Mouse (Mus musculus) hindbrain, embryonic 15.5 days (tissue): ENCODE data around the gene Unc5b. TPM values are rescaled to one million over a fixed set of nuclear protein-coding genes. Genes with fewer than 3 reads are reported as not detected.

Experiments
- ATAC-seq: fragments of 200-750 bp; cut with Nextera tagmentation; 2 replicates; pipeline ENCODE4 v1.8.0; 2017; ENCODE audit warnings: low read depth, moderate number of reproducible peaks, moderate TSS enrichment; ENCODE audit not compliant: low FRiP score
- H3K27ac ChIP-seq: fragments of 300-500 bp; sonication (generic); replicated peaks from 2 replicates; pipeline ENCODE4 v1.5.1; 2015; ENCODE audit warnings: mild to moderate bottlenecking, inconsistent platforms
- H3K27me3 ChIP-seq: fragments of 300-500 bp; sonication (generic); 2 replicates; pipeline ENCODE4 v1.6.1; 2015; ENCODE audit warnings: control low read depth, inconsistent platforms
- H3K36me3 ChIP-seq: fragments of 300-500 bp; sonication (generic); 2 replicates; pipeline ENCODE4 v1.6.1; 2015; ENCODE audit warnings: control low read depth, inconsistent platforms
- H3K4me1 ChIP-seq: fragments of 300-500 bp; sonication (generic); replicated peaks from 2 replicates; pipeline ENCODE4 v1.6.1; 2015; ENCODE audit warnings: control low read depth, inconsistent platforms
- H3K4me2 ChIP-seq: fragments of 300-500 bp; sonication (generic); 2 replicates; pipeline ENCODE4 v1.6.1; 2015; ENCODE audit warnings: moderate library complexity, mild to moderate bottlenecking, inconsistent platforms
- H3K4me3 ChIP-seq: fragments of 300-500 bp; sonication (generic); 2 replicates; pipeline ENCODE4 v1.5.1; 2015; ENCODE audit warnings: mild to moderate bottlenecking, inconsistent platforms
- H3K9ac ChIP-seq: fragments of 300-500 bp; sonication (generic); 2 replicates; pipeline ENCODE4 v1.6.1; 2015; ENCODE audit warnings: inconsistent platforms
- H3K9me3 ChIP-seq: fragments of 300-500 bp; sonication (generic); 2 replicates; pipeline ENCODE4 v1.6.1; 2016; ENCODE audit warnings: control low read depth, inconsistent platforms
- WGBS: fragments of 180-500 bp; shearing (Covaris S2); methylation state at CpG from one replicate; pipeline ENCODE4 v1.1.7; 2015; 5-methylcytosine and 5-hydroxymethylcytosine counted together
- polyA plus RNA-seq: library from polyadenylated mRNA; unstranded; fragments of >200 nt; fragmentation: Nextera tagmentation; extraction: Ambion mirVana; gene quantifications from 2 replicates; pipeline ENCODE4 v1.2.1, GENCODE M21; 2015

Gene Unc5b
- polyA plus RNA-seq, 1 experiment from 2014 or later = 3.5 TPM

GRCm38 (mm10) chr10:60806207-60806538, 25.2 kb downstream of the Unc5b start:
- H3K4me3 ChIP-seq = no peak overlapping the region
- no peak overlapping the region for H3K27ac ChIP-seq
- no peaks in the 10 kb centered on the region for H3K36me3 ChIP-seq
- H3K4me2 ChIP-seq = no peak overlapping the region
- WGBS = 81% methylated on average over 8 of the region's 8 CpGs
- ATAC-seq = no peak
- H3K4me1 ChIP-seq = peaks cover 28% of the 10 kb centered on the region
- H3K9ac ChIP-seq = no peak overlapping the region
- no peaks in the 10 kb centered on the region for H3K9me3 ChIP-seq
- no peaks in the 10 kb centered on the region for H3K27me3 ChIP-seq

- Histone ChIP-seq H3K36me3 (no peaks in the 10 kb centered on the region), H3K27me3 (no peaks in the 10 kb centered on the region), H3K9ac (no peak overlapping the region), H3K27ac (no peak overlapping the region), H3K4me3 (no peak overlapping the region), H3K9me3 (no peaks in the 10 kb centered on the region), H3K4me1 (peaks cover 33% of the 10 kb centered on the region), H3K4me2 (no peak overlapping the region)
- 84% methylated on average over 21 of the region's 21 CpGs for WGBS
- no peak for ATAC-seq
Observed at GRCm38 (mm10) chr10:60805436-60806206, 25.8 kb downstream of the Unc5b start.

- no peaks in the 10 kb centered on the region for H3K27me3 ChIP-seq
- no peak for ATAC-seq
- H3K4me3 ChIP-seq = no peak overlapping the region
- no peaks in the 10 kb centered on the region for H3K36me3 ChIP-seq
- no peak overlapping the region; the same call in 1 of the 2 replicates for H3K27ac ChIP-seq
- WGBS = 24% methylated on average over 4 of the region's 4 CpGs
- H3K9ac ChIP-seq = no peak overlapping the region
- H3K9me3 ChIP-seq = no peaks in the 10 kb centered on the region
- peaks cover 41% of the 10 kb centered on the region for H3K4me1 ChIP-seq
- no peak overlapping the region for H3K4me2 ChIP-seq
Observed at GRCm38 (mm10) chr10:60804865-60805264, 26.5 kb downstream of the Unc5b start.

GRCm38 (mm10) chr10:60803971-60804370, 27.4 kb downstream of the Unc5b start:
- Histone ChIP-seq H3K36me3 (no peaks in the 10 kb centered on the region), H3K27ac (no peak overlapping the region), H3K4me2 (no peak overlapping the region), H3K4me1 (peaks cover 47% of the 10 kb centered on the region), H3K9me3 (no peaks in the 10 kb centered on the region), H3K4me3 (no peak overlapping the region), H3K27me3 (no peaks in the 10 kb centered on the region), H3K9ac (no peak overlapping the region)
- WGBS = 74% methylated on average over 10 of the region's 10 CpGs
- no peak for ATAC-seq

GRCm38 (mm10) chr10:60801898-60802412, 29.4 kb downstream of the Unc5b start:
- no peak for ATAC-seq
- H3K9ac ChIP-seq = no peak overlapping the region

GRCm38 (mm10) chr10:60801168-60801897, 30.0 kb downstream of the Unc5b start:
- Histone ChIP-seq H3K27ac (no peak overlapping the region), H3K36me3 (no peaks in the 10 kb centered on the region), H3K9me3 (no peaks in the 10 kb centered on the region), H3K4me2 (no peak overlapping the region), H3K4me1 (peaks cover 39% of the 10 kb centered on the region), H3K4me3 (no peak overlapping the region), H3K9ac (no peak overlapping the region), H3K27me3 (peaks cover 3% of the 10 kb centered on the region; the same call in 1 of the 2 replicates)
- ATAC-seq = no peak
- WGBS = 38% methylated on average over 11 of the region's 11 CpGs

More at GRCm38 (mm10) chr10:60801898-60802412, 29.4 kb downstream of the Unc5b start:
- Histone ChIP-seq H3K4me3 (no peak overlapping the region), H3K4me1 (peaks cover 39% of the 10 kb centered on the region), H3K36me3 (no peaks in the 10 kb centered on the region), H3K9me3 (no peaks in the 10 kb centered on the region), H3K4me2 (no peak overlapping the region), H3K27me3 (peaks cover 3% of the 10 kb centered on the region; the same call in 1 of the 2 replicates), H3K27ac (no peak overlapping the region)
- WGBS = 65% methylated on average over 12 of the region's 12 CpGs

GRCm38 (mm10) chr10:60800295-60801167, 30.9 kb downstream of the Unc5b start:
- Histone ChIP-seq H3K4me3 (no peak overlapping the region), H3K9me3 (no peaks in the 10 kb centered on the region), H3K4me1 (peaks cover 39% of the 10 kb centered on the region), H3K36me3 (no peaks in the 10 kb centered on the region), H3K27me3 (peaks cover 3% of the 10 kb centered on the region; the same call in 1 of the 2 replicates), H3K4me2 (no peak overlapping the region), H3K27ac (no peak overlapping the region), H3K9ac (no peak overlapping the region)
- 18% methylated on average over 19 of the region's 19 CpGs for WGBS
- ATAC-seq = no peak

GRCm38 (mm10) chr10:60797682-60798422, 33.5 kb downstream of the Unc5b start:
- Histone ChIP-seq H3K36me3 (no peaks in the 10 kb centered on the region), H3K4me2 (no peak overlapping the region), H3K27me3 (peaks cover 3% of the 10 kb centered on the region; the same call in 1 of the 2 replicates), H3K27ac (no peak overlapping the region), H3K9me3 (no peaks in the 10 kb centered on the region), H3K4me1 (peaks cover 30% of the 10 kb centered on the region), H3K9ac (no peak overlapping the region), H3K4me3 (no peak overlapping the region)
- 84% methylated on average over 14 of the region's 14 CpGs for WGBS
- ATAC-seq = no peak

- ATAC-seq = no peak
- no peaks in the 10 kb centered on the region for H3K36me3 ChIP-seq
- H3K4me2 ChIP-seq = no peak overlapping the region
- no peaks in the 10 kb centered on the region for H3K9me3 ChIP-seq
- H3K9ac ChIP-seq = no peak overlapping the region
- H3K27ac ChIP-seq = no peak overlapping the region
- no peak overlapping the region for H3K4me3 ChIP-seq
- WGBS = 89% methylated on average over 7 of the region's 7 CpGs
- peaks cover 27% of the 10 kb centered on the region for H3K4me1 ChIP-seq
- H3K27me3 ChIP-seq = peaks cover 3% of the 10 kb centered on the region; the same call in 1 of the 2 replicates
Observed at GRCm38 (mm10) chr10:60796474-60796873, 34.9 kb downstream of the Unc5b start.

- WGBS = 72% methylated on average over 5 of the region's 5 CpGs
- H3K4me3 ChIP-seq = no peak overlapping the region
- no peak overlapping the region for H3K27ac ChIP-seq
- peaks cover 3% of the 10 kb centered on the region; the same call in 1 of the 2 replicates for H3K27me3 ChIP-seq
- H3K4me2 ChIP-seq = no peak overlapping the region
- no peak overlapping the region for H3K9ac ChIP-seq
- no peaks in the 10 kb centered on the region for H3K9me3 ChIP-seq
- H3K4me1 ChIP-seq = peaks cover 24% of the 10 kb centered on the region
- H3K36me3 ChIP-seq = no peaks in the 10 kb centered on the region
- ATAC-seq = no peak
Observed at GRCm38 (mm10) chr10:60796028-60796427, 35.4 kb downstream of the Unc5b start.

- H3K27me3 ChIP-seq = peaks cover 3% of the 10 kb centered on the region; the same call in 1 of the 2 replicates
- 58% methylated on average over 8 of the region's 8 CpGs for WGBS
- no peak overlapping the region for H3K4me3 ChIP-seq
- H3K9ac ChIP-seq = no peak overlapping the region
- H3K9me3 ChIP-seq = no peaks in the 10 kb centered on the region
- no peaks in the 10 kb centered on the region for H3K36me3 ChIP-seq
- H3K4me1 ChIP-seq = peaks cover 11% of the 10 kb centered on the region; the same call in 1 of the 2 replicates
- H3K4me2 ChIP-seq = no peak overlapping the region
- no peak for ATAC-seq
- H3K27ac ChIP-seq = no peak overlapping the region
Observed at GRCm38 (mm10) chr10:60794792-60795191, 36.6 kb downstream of the Unc5b start.
